Mouse (Mus musculus): ENCODE data around the gene Fbxo31. TPM values are rescaled to one million over a fixed set of nuclear protein-coding genes. Genes with fewer than 3 reads are reported as not detected.

Fbxo31 gene
- total and polyA plus RNA-seq, 3 experiments, result 4.9 to 25.3 (median 5.9) TPM

- H3K4me1 ChIP-seq (ENCODE audit: insufficient read depth, low read depth, low read length), result no peaks in the 10 kb centered on the region
- no peaks in the 10 kb centered on the region for H3K27me3 ChIP-seq (ENCODE audit: insufficient read depth, low read length)
- no peak for TF ChIP-seq CTCF (IDR thresholded peaks at IDR 0.05; ENCODE audit: low read depth, low read length)
- TF ChIP-seq TAL1 (conservative IDR thresholded peaks at IDR 0.05; ENCODE audit: low read depth, low read length), result no peak
- no peak for TF ChIP-seq GATA1 (IDR thresholded peaks at IDR 0.05; ENCODE audit: borderline replicate concordance, low read length)
- TF ChIP-seq GATA2 (IDR thresholded peaks at IDR 0.05; ENCODE audit: borderline replicate concordance, low read depth, low read length), result no peak
- TF ChIP-seq POLR2AphosphoS5 (IDR thresholded peaks at IDR 0.05; ENCODE audit: insufficient replicate concordance, low read depth, low read length), result no peak
- DNase-seq (ENCODE audit: low spot score) (no peak), ATAC-seq (ENCODE audit: extremely low read depth, insufficient number of reproducible peaks, low FRiP score, poor library complexity, severe bottlenecking) (no peak)
- no peak overlapping the region for H3K4me3 ChIP-seq (ENCODE audit: low read depth, low read length)
- H3K36me3 ChIP-seq (replicated peaks), result no peaks in the 10 kb centered on the region
- H3K9me3 ChIP-seq (replicated peaks), result peaks cover 60% of the 10 kb centered on the region
These were observed 46.2 kb downstream of the Fbxo31 start for GRCm38 (mm10) chr8:121532381-121532780.

GRCm38 (mm10) chr8:121530639-121531038 lies 48.0 kb downstream of the Fbxo31 start:
- TF ChIP-seq CTCF (IDR thresholded peaks at IDR 0.05; ENCODE audit: low read depth, low read length) (no peak), TAL1 (conservative IDR thresholded peaks at IDR 0.05; ENCODE audit: low read depth, low read length) (no peak), GATA2 (IDR thresholded peaks at IDR 0.05; ENCODE audit: borderline replicate concordance, low read depth, low read length) (no peak), POLR2AphosphoS5 (IDR thresholded peaks at IDR 0.05; ENCODE audit: insufficient replicate concordance, low read depth, low read length) (no peak), GATA1 (IDR thresholded peaks at IDR 0.05; ENCODE audit: borderline replicate concordance, low read length) (no peak)
- Histone ChIP-seq H3K36me3 (replicated peaks) (no peaks in the 10 kb centered on the region), H3K9me3 (replicated peaks) (peaks cover 68% of the 10 kb centered on the region), H3K4me1 (ENCODE audit: insufficient read depth, low read depth, low read length) (no peaks in the 10 kb centered on the region), H3K4me3 (ENCODE audit: low read depth, low read length) (no peak overlapping the region), H3K27me3 (ENCODE audit: insufficient read depth, low read length) (no peaks in the 10 kb centered on the region)
- DNase-seq (ENCODE audit: low spot score) (no peak), ATAC-seq (ENCODE audit: extremely low read depth, insufficient number of reproducible peaks, low FRiP score, poor library complexity, severe bottlenecking) (no peak)

GRCm38 (mm10) chr8:121528790-121529189 lies 49.8 kb downstream of the Fbxo31 start:
- no peaks in the 10 kb centered on the region for H3K4me1 ChIP-seq (ENCODE audit: insufficient read depth, low read depth, low read length)
- TF ChIP-seq CTCF (IDR thresholded peaks at IDR 0.05; ENCODE audit: low read depth, low read length), result no peak
- TF ChIP-seq GATA1 (IDR thresholded peaks at IDR 0.05; ENCODE audit: borderline replicate concordance, low read length), result no peak
- no peak for TF ChIP-seq POLR2AphosphoS5 (IDR thresholded peaks at IDR 0.05; ENCODE audit: insufficient replicate concordance, low read depth, low read length)
- TF ChIP-seq TAL1 (conservative IDR thresholded peaks at IDR 0.05; ENCODE audit: low read depth, low read length), result no peak
- no peak for TF ChIP-seq GATA2 (IDR thresholded peaks at IDR 0.05; ENCODE audit: borderline replicate concordance, low read depth, low read length)
- H3K9me3 ChIP-seq (replicated peaks), result peaks cover 63% of the 10 kb centered on the region
- no peak for ATAC-seq (ENCODE audit: extremely low read depth, insufficient number of reproducible peaks, low FRiP score, poor library complexity, severe bottlenecking)
- no peaks in the 10 kb centered on the region for H3K36me3 ChIP-seq (replicated peaks)
- H3K4me3 ChIP-seq (ENCODE audit: low read depth, low read length), result no peak overlapping the region
- no peaks in the 10 kb centered on the region for H3K27me3 ChIP-seq (ENCODE audit: insufficient read depth, low read length)
- no peak for DNase-seq (ENCODE audit: low spot score)

- no peak for TF ChIP-seq GATA1 (IDR thresholded peaks at IDR 0.05; ENCODE audit: borderline replicate concordance, low read length)
- ATAC-seq (ENCODE audit: extremely low read depth, insufficient number of reproducible peaks, low FRiP score, poor library complexity, severe bottlenecking) (no peak), DNase-seq (ENCODE audit: low spot score) (no peak)
- no peak overlapping the region for H3K4me3 ChIP-seq (ENCODE audit: low read depth, low read length)
- no peaks in the 10 kb centered on the region for H3K27me3 ChIP-seq (ENCODE audit: insufficient read depth, low read length)
- no peaks in the 10 kb centered on the region for H3K4me1 ChIP-seq (ENCODE audit: insufficient read depth, low read depth, low read length)
- H3K36me3 ChIP-seq (replicated peaks), result no peaks in the 10 kb centered on the region
- peaks cover 61% of the 10 kb centered on the region for H3K9me3 ChIP-seq (replicated peaks)
These were observed 50.9 kb downstream of the Fbxo31 start for GRCm38 (mm10) chr8:121527751-121528150.

GRCm38 (mm10) chr8:121526811-121527550 lies 51.6 kb downstream of the Fbxo31 start:
- H3K36me3 ChIP-seq (replicated peaks), result no peaks in the 10 kb centered on the region
- ATAC-seq (ENCODE audit: extremely low read depth, insufficient number of reproducible peaks, low FRiP score, poor library complexity, severe bottlenecking) (no peak), DNase-seq (ENCODE audit: low spot score) (no peak)
- no peaks in the 10 kb centered on the region for H3K27me3 ChIP-seq (ENCODE audit: insufficient read depth, low read length)
- TF ChIP-seq TAL1 (conservative IDR thresholded peaks at IDR 0.05; ENCODE audit: low read depth, low read length) (no peak), GATA2 (IDR thresholded peaks at IDR 0.05; ENCODE audit: borderline replicate concordance, low read depth, low read length) (no peak), POLR2AphosphoS5 (IDR thresholded peaks at IDR 0.05; ENCODE audit: insufficient replicate concordance, low read depth, low read length) (no peak), CTCF (IDR thresholded peaks at IDR 0.05; ENCODE audit: low read depth, low read length) (no peak), GATA1 (IDR thresholded peaks at IDR 0.05; ENCODE audit: borderline replicate concordance, low read length) (no peak)
- no peaks in the 10 kb centered on the region for H3K4me1 ChIP-seq (ENCODE audit: insufficient read depth, low read depth, low read length)
- H3K9me3 ChIP-seq (replicated peaks), result peaks cover 62% of the 10 kb centered on the region
- no peak overlapping the region for H3K4me3 ChIP-seq (ENCODE audit: low read depth, low read length)

- Histone ChIP-seq H3K27me3 (ENCODE audit: insufficient read depth, low read length) (no peaks in the 10 kb centered on the region), H3K4me1 (ENCODE audit: insufficient read depth, low read depth, low read length) (no peaks in the 10 kb centered on the region), H3K36me3 (replicated peaks) (no peaks in the 10 kb centered on the region), H3K9me3 (replicated peaks) (peaks cover 59% of the 10 kb centered on the region), H3K4me3 (ENCODE audit: low read depth, low read length) (no peak overlapping the region)
- ATAC-seq (ENCODE audit: extremely low read depth, insufficient number of reproducible peaks, low FRiP score, poor library complexity, severe bottlenecking) (no peak), DNase-seq (ENCODE audit: low spot score) (no peak)
- no peak for TF ChIP-seq POLR2AphosphoS5 (IDR thresholded peaks at IDR 0.05; ENCODE audit: insufficient replicate concordance, low read depth, low read length)
- no peak for TF ChIP-seq CTCF (IDR thresholded peaks at IDR 0.05; ENCODE audit: low read depth, low read length)
- no peak for TF ChIP-seq GATA2 (IDR thresholded peaks at IDR 0.05; ENCODE audit: borderline replicate concordance, low read depth, low read length)
- TF ChIP-seq TAL1 (conservative IDR thresholded peaks at IDR 0.05; ENCODE audit: low read depth, low read length), result no peak
- no peak for TF ChIP-seq GATA1 (IDR thresholded peaks at IDR 0.05; ENCODE audit: borderline replicate concordance, low read length)
These were observed 53.3 kb downstream of the Fbxo31 start for GRCm38 (mm10) chr8:121525111-121525818.
